Mouse (Mus musculus): Measurements from ENCODE around the gene Prr12.
"Not testable (repeated sequence)": the region's sequence is repeated elsewhere in the genome, so short reads cannot be mapped to it uniquely, and the experiment has no call there.

Prr12 gene

GRCm38 (mm10) chr7:45052862-45053116, at the start of gene Prr12:
Gene Prr12, minus strand, starts transcription at chr7:45052881.
- no peak for DNase-seq

- no peak for DNase-seq
Observed at GRCm38 (mm10) chr7:45102441-45102840, 49.8 kb upstream of the Prr12 start.

- no peak for DNase-seq
Observed at GRCm38 (mm10) chr7:45100046-45100445, 47.4 kb upstream of the Prr12 start.

- DNase-seq = no peak
Observed at GRCm38 (mm10) chr7:45098541-45099240, 46.0 kb upstream of the Prr12 start.

- DNase-seq = no peak
Observed at GRCm38 (mm10) chr7:45097479-45097878, 44.8 kb upstream of the Prr12 start.

- not testable (repeated sequence) for DNase-seq
Observed at GRCm38 (mm10) chr7:45095965-45096364, 43.3 kb upstream of the Prr12 start.

- DNase-seq = no peak
Observed at GRCm38 (mm10) chr7:45095367-45095766, 42.7 kb upstream of the Prr12 start.

GRCm38 (mm10) chr7:45094121-45094520, 41.4 kb upstream of the Prr12 start:
- DNase-seq = no peak

- DNase-seq = no peak
Observed at GRCm38 (mm10) chr7:45093516-45093905, 40.8 kb upstream of the Prr12 start.

- DNase-seq = no peak
Observed at GRCm38 (mm10) chr7:45092828-45093515, 40.3 kb upstream of the Prr12 start.

GRCm38 (mm10) chr7:45092048-45092447, 39.4 kb upstream of the Prr12 start, which contains the start of gene Rcn3:
Gene Rcn3, minus strand, starts transcription at chr7:45092221.
- no peak for DNase-seq

GRCm38 (mm10) chr7:45091001-45091990, 38.6 kb upstream of the Prr12 start:
- DNase-seq = no peak

GRCm38 (mm10) chr7:45090251-45090977, 37.7 kb upstream of the Prr12 start:
- DNase-seq = no peak

- DNase-seq = no peak
Observed at GRCm38 (mm10) chr7:45088597-45088996, 35.9 kb upstream of the Prr12 start.

- DNase-seq = no peak
Observed at GRCm38 (mm10) chr7:45086084-45086483, 33.4 kb upstream of the Prr12 start.

- DNase-seq = no peak
Observed at GRCm38 (mm10) chr7:45083300-45083890, 30.7 kb upstream of the Prr12 start.

GRCm38 (mm10) chr7:45082401-45083299, 30.0 kb upstream of the Prr12 start:
- DNase-seq = peak; percentile 59

GRCm38 (mm10) chr7:45081016-45081415, 28.3 kb upstream of the Prr12 start:
- DNase-seq = no peak

GRCm38 (mm10) chr7:45079856-45080255, 27.2 kb upstream of the Prr12 start:
- DNase-seq = peak; percentile 87

GRCm38 (mm10) chr7:45078513-45078912, 25.8 kb upstream of the Prr12 start:
- DNase-seq = no peak

GRCm38 (mm10) chr7:45077829-45078228, 25.1 kb upstream of the Prr12 start:
- DNase-seq = no peak
